19 mouse cellular contexts compared by ENCODE assay signal in genomic region chr17:8836292-8836691, GRCm38 (mm10).
DNase-seq lines count a peak whose midpoint lies in the region; ATAC-seq and TF ChIP-seq lines count a peak whose summit lies in the region.
"Had no signal": no experiment of that assay in that cellular context is flagged by ENCODE, and none has a peak within 500 bp of the region (broad histone marks: within the 10 kb centered on the region; RNA-seq: fewer than 3 reads in every experiment).

No protein-coding gene starts in this region.

- dilution Hi-C loops in CH12.LX (cut with MboI; ENCODE audit: extremely low pct_ligation_motif_present, extremely low pct_unique_long_range_greater_than_20kb, low sequenced_read_pairs), result no loop called here

- H3K4me2 ChIP-seq in hindbrain, embryonic 16.5 days (ENCODE audit: low read length), result no peak overlapping the region
- H3K4me2 ChIP-seq in hindbrain, embryonic 14.5 days (replicated peaks), result no peak overlapping the region
- 0 out of 2 replicates have a peak overlapping the region, but pooled peaks have one; percentile 13 for H3K4me2 ChIP-seq in CH12.LX (ENCODE audit: insufficient read depth, low read depth, poor library complexity, severe bottlenecking)

- no peaks in the 10 kb centered on the region for H3K79me2 ChIP-seq in CH12.LX (replicated peaks; ENCODE audit: control insufficient read depth, extremely low read depth, insufficient read depth, poor library complexity, severe bottlenecking)

- no peak overlapping the region for H3K27ac ChIP-seq in hindbrain, embryonic 16.5 days (ENCODE audit: low read depth, low read length)
- no peak overlapping the region for H3K27ac ChIP-seq in hindbrain, embryonic 14.5 days
- H3K27ac ChIP-seq in CH12.LX (ENCODE audit: insufficient read depth, low read depth), result no peak overlapping the region

- 91% methylated on average over 5 of the region's 5 CpGs for WGBS in hindbrain, embryonic 16.5 days
- WGBS in hindbrain, embryonic 14.5 days, result 93% methylated on average over 5 of the region's 5 CpGs

- in situ Hi-C loops in CH12.LX (cut with MboI; ENCODE audit: low pct_ligation_motif_present, low pct_unique_long_range_greater_than_20kb, low sequenced_read_pairs), result no loop called here

- no peak for TF ChIP-seq RAD21 in CH12.LX (IDR thresholded peaks at IDR 0.05; ENCODE audit: low read depth, low read length)

- H3K36me3 ChIP-seq in hindbrain, embryonic 16.5 days (ENCODE audit: control insufficient read depth, insufficient read depth, low read length), result no peaks in the 10 kb centered on the region
- H3K36me3 ChIP-seq in hindbrain, embryonic 14.5 days (replicated peaks; ENCODE audit: control insufficient read depth, insufficient read depth), result no peaks in the 10 kb centered on the region
- H3K36me3 ChIP-seq in CH12.LX (replicated peaks in 1 of 2; ENCODE audit: control insufficient read depth in 1 of 2, insufficient read depth in 1 of 2, low read length in 1 of 2), result no peaks in the 10 kb centered on the region
- H3K36me3 ChIP-seq: G1E had no signal

- no peak for DNase-seq in hindbrain, embryonic 14.5 days (ENCODE audit: low spot score)
- peak; percentile 58 for DNase-seq in CH12.LX (ENCODE audit: extremely low read depth)
- DNase-seq in heart, adult 9 months (ENCODE audit: low spot score in 2 of 2), result no peak
- DNase-seq: adrenal gland, adult 2 months; adrenal gland, adult 8-10 months; adrenal gland, postnatal 10 days; adrenal gland, postnatal 14 days; adrenal gland, postnatal 25 days; adrenal gland, postnatal 36 days; B cell, adult 2 months; cerebellum, adult 11 months; cerebellum, adult 11-12 months; cerebellum, adult 18-20 months; cerebellum, adult 2 months had no signal

- no peak overlapping the region for H3K9ac ChIP-seq in hindbrain, embryonic 16.5 days (ENCODE audit: low read depth, low read length)
- H3K9ac ChIP-seq in hindbrain, embryonic 14.5 days, result no peak overlapping the region
- H3K9ac ChIP-seq in CH12.LX (ENCODE audit: insufficient read depth, low read depth), result no peak overlapping the region

- no peak overlapping the region for H3K4me3 ChIP-seq in hindbrain, embryonic 16.5 days (ENCODE audit: low read length)
- no peak overlapping the region for H3K4me3 ChIP-seq in hindbrain, embryonic 14.5 days (replicated peaks; ENCODE audit: low read length)
- H3K4me3 ChIP-seq in CH12.LX (replicated peaks in 1 of 3; ENCODE audit: low read depth in 2 of 3, low read length in 2 of 3, poor library complexity in 1 of 3), result no peak overlapping the region

- TF ChIP-seq EP300 in CH12.LX (IDR thresholded peaks at IDR 0.05; ENCODE audit: low read length), result peak; percentile 41; the same call in 1 of the 2 replicates

- TF ChIP-seq POLR2A in CH12.LX (IDR thresholded peaks at IDR 0.05; ENCODE audit: low read depth, low read length), result no peak

- ATAC-seq in hindbrain, embryonic 16.5 days, result peak; percentile 22; the same call in 1 of the 2 replicates
- ATAC-seq in hindbrain, embryonic 14.5 days (ENCODE audit: low FRiP score), result no peak
- ATAC-seq: activated CD4-positive, CD25-positive, alpha-beta regulatory T cell, adult 4 months; CD4-positive, CD25-positive, alpha-beta regulatory T cell, adult 4 months; Patski had no signal

- peaks cover 7% of the 10 kb centered on the region for H3K4me1 ChIP-seq in hindbrain, embryonic 16.5 days (ENCODE audit: control insufficient read depth, insufficient read depth, low read depth, low read length)
- peaks cover 3% of the 10 kb centered on the region for H3K4me1 ChIP-seq in hindbrain, embryonic 14.5 days (replicated peaks; ENCODE audit: control insufficient read depth, insufficient read depth, low read length)
- peaks cover 11 to 45% of the 10 kb centered on the region in 2 experiments for H3K4me1 ChIP-seq in CH12.LX (ENCODE audit: control insufficient read depth in 1 of 2, insufficient read depth in 2 of 2)

- no peaks in the 10 kb centered on the region for H3K27me3 ChIP-seq in hindbrain, embryonic 16.5 days (replicated peaks; ENCODE audit: control insufficient read depth, insufficient read depth, low read length)
- no peaks in the 10 kb centered on the region for H3K27me3 ChIP-seq in hindbrain, embryonic 14.5 days (ENCODE audit: control insufficient read depth, insufficient read depth, low read length)
- H3K27me3 ChIP-seq in CH12.LX (replicated peaks), result no peaks in the 10 kb centered on the region

- H3K9me3 ChIP-seq in hindbrain, embryonic 16.5 days (ENCODE audit: control insufficient read depth, low read length), result no peaks in the 10 kb centered on the region
- no peaks in the 10 kb centered on the region for H3K9me3 ChIP-seq in hindbrain, embryonic 14.5 days (ENCODE audit: control insufficient read depth, low read length)
- no peaks in the 10 kb centered on the region for H3K9me3 ChIP-seq in CH12.LX (replicated peaks; ENCODE audit: low read length)

- TF ChIP-seq CTCF in CH12.LX (conservative IDR thresholded peaks at IDR 0.05 in 1 of 2, IDR thresholded peaks at IDR 0.05 in 1 of 2; ENCODE audit: low read depth in 2 of 2, low read length in 2 of 2), result no peak

TF ChIP-seq in CH12.LX, 34 proteins besides CTCF, POLR2A, EP300 and RAD21:
- TF ChIP-seq MEF2A (IDR thresholded peaks at IDR 0.05; ENCODE audit: borderline replicate concordance, low read depth, low read length), result no peak
- TF ChIP-seq IRF4 (IDR thresholded peaks at IDR 0.05; ENCODE audit: low read depth, low read length), result peak; percentile 79; the same call in 1 of the 2 replicates
- TF ChIP-seq ELF1 (IDR thresholded peaks at IDR 0.05; ENCODE audit: low read depth, low read length), result no peak
- peak; percentile 31; the same call in 1 of the 2 replicates for TF ChIP-seq BHLHE40 (IDR thresholded peaks at IDR 0.05; ENCODE audit: low read depth, low read length)
- peak; percentile 68 for TF ChIP-seq ETS1 (conservative IDR thresholded peaks at IDR 0.05; ENCODE audit: low read depth, low read length)
